ENCODE assay signal across 8 mouse cellular contexts in the genomic region with DNA sequence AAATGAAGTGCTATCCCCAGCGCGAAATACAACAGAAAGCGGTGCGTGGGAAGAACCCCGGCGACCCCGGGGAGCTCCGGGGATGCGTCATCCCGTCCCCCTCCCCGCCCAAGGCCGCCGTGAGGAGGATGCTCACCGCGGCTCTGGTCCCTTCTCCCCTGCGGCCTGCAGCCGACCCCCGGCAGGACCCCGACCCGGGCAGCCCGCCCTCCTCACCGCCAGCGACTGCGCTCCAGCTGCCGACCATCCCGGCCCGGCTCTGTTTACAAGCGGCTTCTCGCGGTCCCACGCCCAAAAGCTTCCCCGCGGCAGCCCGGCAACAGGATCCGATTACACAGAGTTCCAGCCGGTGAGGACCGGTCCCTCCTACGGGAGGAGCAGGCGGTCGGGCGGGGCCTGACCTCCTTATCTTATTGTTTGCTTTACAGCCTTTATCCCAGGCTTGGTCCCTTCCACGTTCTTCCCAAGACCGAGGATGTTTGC. TPM values are rescaled to one million over a fixed set of nuclear protein-coding genes. Genes with fewer than 3 reads are reported as not detected.
DNase-seq lines count a peak whose midpoint lies in the region; ATAC-seq and TF ChIP-seq lines count a peak whose summit lies in the region.

Plekhm3 (minus strand) TSS at position 346 of the 483 bp plus-strand sequence.

- peaks cover 2% of the 10 kb centered on the region for H3K79me2 ChIP-seq in heart, adult 2 months (replicated peaks; ENCODE audit: control insufficient read depth, insufficient read depth, low read length)

- no peak for TF ChIP-seq EP300 in heart, adult 2 months (IDR thresholded peaks at IDR 0.05; ENCODE audit: insufficient read depth, low read depth, low read length)

- H3K4me2 ChIP-seq in embryonic facial prominence, embryonic 13.5 days, result peak within 1 kb of the TSS; percentile 71
- H3K4me2 ChIP-seq in limb, embryonic 11.5 days (ENCODE audit: low read depth, severe bottlenecking), result peak within 1 kb of the TSS; percentile 48
- peak within 1 kb of the TSS; percentile 60 for H3K4me2 ChIP-seq in midbrain, embryonic 13.5 days (replicated peaks)

- H3K4me3 ChIP-seq in embryonic facial prominence, embryonic 13.5 days, result peak within 1 kb of the TSS; percentile 82
- peak within 1 kb of the TSS; percentile 76 for H3K4me3 ChIP-seq in heart, adult 2 months
- peak within 1 kb of the TSS; percentile 82 for H3K4me3 ChIP-seq in kidney, adult 2 months (ENCODE audit: insufficient read depth, low read depth, low read length)
- peak within 1 kb of the TSS; percentile 82 for H3K4me3 ChIP-seq in limb, embryonic 11.5 days (ENCODE audit: low read depth, low read length)
- H3K4me3 ChIP-seq in midbrain, embryonic 13.5 days (replicated peaks), result peak within 1 kb of the TSS; percentile 73
- peak within 1 kb of the TSS; percentile 100 for H3K4me3 ChIP-seq in small intestine, adult 2 months (ENCODE audit: low read depth, low read length)

- H3K36me3 ChIP-seq in embryonic facial prominence, embryonic 13.5 days, result no peaks in the 10 kb centered on the region
- H3K36me3 ChIP-seq in heart, adult 2 months (ENCODE audit: control insufficient read depth, insufficient read depth, low read length), result no peaks in the 10 kb centered on the region
- H3K36me3 ChIP-seq in kidney, adult 2 months (ENCODE audit: control insufficient read depth, insufficient read depth, low read length), result no peaks in the 10 kb centered on the region
- no peaks in the 10 kb centered on the region for H3K36me3 ChIP-seq in limb, embryonic 11.5 days (ENCODE audit: control insufficient read depth, insufficient read depth, low read length)
- no peaks in the 10 kb centered on the region for H3K36me3 ChIP-seq in midbrain, embryonic 13.5 days
- no peaks in the 10 kb centered on the region for H3K36me3 ChIP-seq in small intestine, adult 2 months (ENCODE audit: control insufficient read depth, insufficient read depth, low read length)

- WGBS in embryonic facial prominence, embryonic 13.5 days, result under 1% methylated on average over 43 of the region's 43 CpGs
- under 1% methylated on average over 43 of the region's 43 CpGs for WGBS in heart, adult 2 months
- WGBS in kidney, adult 2 months, result under 1% methylated on average over 43 of the region's 43 CpGs
- WGBS in limb, embryonic 11.5 days, result 0% methylated on average over 42 of the region's 43 CpGs
- under 1% methylated on average over 43 of the region's 43 CpGs for WGBS in midbrain, embryonic 13.5 days
- under 1% methylated on average over 42 of the region's 43 CpGs for WGBS in small intestine, adult 2 months

- no peak for TF ChIP-seq CTCF in heart, adult 2 months (IDR thresholded peaks at IDR 0.05)
- TF ChIP-seq CTCF in kidney, adult 2 months (conservative IDR thresholded peaks at IDR 0.05; ENCODE audit: insufficient read depth, insufficient read length, low read depth, low read length), result no peak
- TF ChIP-seq CTCF in small intestine, adult 2 months (IDR thresholded peaks at IDR 0.05; ENCODE audit: extremely low read depth, insufficient read length, insufficient replicate concordance, low read depth, low read length), result no peak

- H3K27ac ChIP-seq in embryonic facial prominence, embryonic 13.5 days, result peak within 1 kb of the TSS; percentile 55
- peak within 1 kb of the TSS; percentile 79 for H3K27ac ChIP-seq in heart, adult 2 months
- H3K27ac ChIP-seq in kidney, adult 2 months (ENCODE audit: insufficient read depth, low read depth, low read length), result no peak within 1 kb of the TSS
- no peak within 1 kb of the TSS; the same call in 1 of the 2 replicates for H3K27ac ChIP-seq in limb, embryonic 11.5 days (replicated peaks; ENCODE audit: low read depth, low read length)
- peak within 1 kb of the TSS; percentile 85 for H3K27ac ChIP-seq in midbrain, embryonic 13.5 days
- H3K27ac ChIP-seq in small intestine, adult 2 months (ENCODE audit: insufficient read depth, low read depth, low read length), result no peak within 1 kb of the TSS; the same call in 1 of the 2 replicates

- DNase-seq in 3T3-L1 (ENCODE audit: low read depth, low spot score), result peak; percentile 84
- peak; percentile 88 for DNase-seq in adrenal gland, postnatal 36 days
- DNase-seq in heart, adult 2 months, result peak; percentile 87 to 88
- DNase-seq in kidney, adult 2 months, result peak; percentile 82
- peak; percentile 91 for DNase-seq in limb, embryonic 11.5 days (ENCODE audit: low spot score)

- H3K4me1 ChIP-seq in embryonic facial prominence, embryonic 13.5 days, result peaks cover 3% of the 10 kb centered on the region; the same call in 1 of the 2 replicates
- peaks cover 4% of the 10 kb centered on the region for H3K4me1 ChIP-seq in heart, adult 2 months (ENCODE audit: control insufficient read depth, insufficient read depth, low read length)
- no peaks in the 10 kb centered on the region for H3K4me1 ChIP-seq in kidney, adult 2 months (ENCODE audit: control insufficient read depth, insufficient read depth, low read length)
- H3K4me1 ChIP-seq in limb, embryonic 11.5 days (ENCODE audit: control insufficient read depth, insufficient read depth, low read length), result no peaks in the 10 kb centered on the region
- no peaks in the 10 kb centered on the region; the same call in 1 of the 2 replicates for H3K4me1 ChIP-seq in midbrain, embryonic 13.5 days (replicated peaks)
- peaks cover 4% of the 10 kb centered on the region; the same call in 1 of the 2 replicates for H3K4me1 ChIP-seq in small intestine, adult 2 months (ENCODE audit: control insufficient read depth, insufficient read depth, insufficient read length, low read length)

- H3K27me3 ChIP-seq in embryonic facial prominence, embryonic 13.5 days, result no peaks in the 10 kb centered on the region
- H3K27me3 ChIP-seq in heart, adult 2 months (ENCODE audit: control insufficient read depth, insufficient read depth, low read length), result no peaks in the 10 kb centered on the region
- H3K27me3 ChIP-seq in kidney, adult 2 months (replicated peaks; ENCODE audit: control insufficient read depth, insufficient read depth, low read length), result no peaks in the 10 kb centered on the region
- no peaks in the 10 kb centered on the region for H3K27me3 ChIP-seq in limb, embryonic 11.5 days (ENCODE audit: control insufficient read depth, insufficient read depth, low read length)
- no peaks in the 10 kb centered on the region for H3K27me3 ChIP-seq in midbrain, embryonic 13.5 days
- H3K27me3 ChIP-seq in small intestine, adult 2 months (ENCODE audit: control insufficient read depth, insufficient read depth, low read length), result no peaks in the 10 kb centered on the region

- intact Hi-C loops in heart, adult 2 months (cut with DNase I), result no loop called here

- H3K9ac ChIP-seq in embryonic facial prominence, embryonic 13.5 days, result peak within 1 kb of the TSS; percentile 92
- H3K9ac ChIP-seq in heart, adult 2 months (ENCODE audit: low read depth, low read length), result peak within 1 kb of the TSS; percentile 100
- H3K9ac ChIP-seq in limb, embryonic 11.5 days (ENCODE audit: low read length), result peak within 1 kb of the TSS; percentile 93
- peak within 1 kb of the TSS; percentile 88 for H3K9ac ChIP-seq in midbrain, embryonic 13.5 days (replicated peaks)

- H3K9me3 ChIP-seq in embryonic facial prominence, embryonic 13.5 days, result no peaks in the 10 kb centered on the region
- H3K9me3 ChIP-seq in limb, embryonic 11.5 days (ENCODE audit: control insufficient read depth, low read length), result no peaks in the 10 kb centered on the region
- H3K9me3 ChIP-seq in midbrain, embryonic 13.5 days, result no peaks in the 10 kb centered on the region

- peak; percentile 57 for TF ChIP-seq POLR2A in heart, adult 2 months (IDR thresholded peaks at IDR 0.05; ENCODE audit: insufficient read depth, low read depth, low read length)
- no peak for TF ChIP-seq POLR2A in kidney, adult 2 months (IDR thresholded peaks at IDR 0.05; ENCODE audit: low read depth, low read length)
- peak; percentile 67; the same call in 1 of the 2 replicates for TF ChIP-seq POLR2A in small intestine, adult 2 months (IDR thresholded peaks at IDR 0.05; ENCODE audit: low read depth, low read length)

- ATAC-seq in embryonic facial prominence, embryonic 13.5 days (ENCODE audit: insufficient number of reproducible peaks, insufficient read depth, low FRiP score, low TSS enrichment, low read depth), result peak; percentile 52; the same call in 1 of the 2 replicates
- peak; percentile 82 for ATAC-seq in limb, embryonic 11.5 days (ENCODE audit: insufficient number of reproducible peaks, low FRiP score, low TSS enrichment, low read depth)
- ATAC-seq in midbrain, embryonic 13.5 days, result peak; percentile 97

RNA-seq across cellular contexts. Expression of gene Plekhm3, which starts in this region (rescaled TPM):
- 10 to 100 TPM; 15.1 to 26.7 TPM for total RNA-seq in adrenal gland, postnatal 36 days (2021)
- polyA plus RNA-seq in embryonic facial prominence, embryonic 13.5 days (2015; fragmentation: Nextera tagmentation; extraction: Ambion mirVana), result 8.6 and 8.7 TPM in 2 replicates
- 1 to 10 TPM; 6.8 to 6.9 TPM for total RNA-seq in heart, adult 2 months (2021)
- 3.3 and 4.7 TPM in 2 replicates for polyA plus RNA-seq in heart, adult 2 months (2012; rRNA removed)
- 3.3 and 3.7 TPM in 2 replicates for polyA plus RNA-seq in kidney, adult 2 months (2012; rRNA removed)
- polyA plus RNA-seq in limb, embryonic 11.5 days (2014; fragmentation: Nextera tagmentation; extraction: Ambion mirVana), result 7.8 and 9.2 TPM in 2 replicates
- 10.3 and 11.8 TPM in 2 replicates for polyA plus RNA-seq in midbrain, embryonic 13.5 days (2015; fragmentation: Nextera tagmentation; extraction: Ambion mirVana)
- polyA plus RNA-seq in small intestine, adult 2 months (2012; rRNA removed), result 2.3 and 4.0 TPM in 2 replicates

Comparison
In these comparisons a context has a peak if more than half of its experiments do, and no peak if none do; other contexts are left out.
1. H3K27ac ChIP-seq: peak in embryonic facial prominence, embryonic 13.5 days (single experiment), heart, adult 2 months (single experiment) and midbrain, embryonic 13.5 days (single experiment); none in kidney, adult 2 months (single experiment), limb, embryonic 11.5 days (single experiment) and small intestine, adult 2 months (single experiment).
2. Peak in every context shown above with its lines, with median percentiles within 50 percentile points of each other: DNase-seq, ATAC-seq, H3K4me2 ChIP-seq, H3K4me3 ChIP-seq and H3K9ac ChIP-seq.